Mouse (Mus musculus): Measurements from ENCODE around the gene Armc9. TPM values are rescaled to one million over a fixed set of nuclear protein-coding genes. Genes with fewer than 3 reads are reported as not detected.

The Armc9 gene
- polyA plus RNA-seq, 1 experiment from 2014 or later, result 36.8 TPM

DNA sequence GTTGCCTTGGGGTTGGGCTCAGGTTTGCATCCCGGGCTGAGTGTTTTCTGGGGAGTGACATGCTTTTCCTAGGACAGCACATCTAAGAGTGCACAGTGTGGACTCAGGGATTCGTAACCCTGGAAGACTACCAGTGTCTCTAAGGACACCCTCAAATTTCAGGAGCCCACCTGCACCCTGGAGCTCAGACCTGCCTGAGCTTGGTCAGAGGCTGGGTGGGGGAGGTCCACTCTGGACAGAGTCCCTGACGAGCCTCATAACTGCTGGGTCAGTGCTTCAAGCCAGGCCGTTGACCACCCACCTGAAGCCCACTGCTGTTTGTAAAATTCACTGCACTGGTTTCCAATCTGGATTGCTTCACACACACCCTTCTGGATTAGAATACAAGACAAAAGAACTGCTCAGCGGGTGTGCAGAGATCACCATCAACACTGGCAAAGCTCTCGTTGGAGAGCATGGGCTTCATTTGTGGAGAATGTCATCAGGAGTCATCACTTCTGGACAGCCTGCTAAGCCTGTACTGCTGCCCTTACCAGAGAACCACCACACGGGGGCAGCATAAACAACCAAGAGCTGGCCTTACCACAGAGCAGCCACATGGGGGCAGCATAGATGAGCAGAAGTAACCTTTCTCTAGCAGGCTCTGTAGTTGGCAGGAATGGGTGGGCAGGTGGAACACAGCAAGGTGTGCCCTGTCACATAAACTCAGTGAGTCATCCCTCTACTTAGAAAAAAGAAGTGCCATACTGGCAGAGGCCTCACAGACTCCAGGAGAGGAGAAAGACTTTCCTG lies 24.1 kb downstream of the Armc9 start:
- peaks cover 45% of the 10 kb centered on the region for H3K36me3 ChIP-seq (replicated peaks)
- WGBS, result 45% methylated on average over 7 of the region's 7 CpGs

DNA sequence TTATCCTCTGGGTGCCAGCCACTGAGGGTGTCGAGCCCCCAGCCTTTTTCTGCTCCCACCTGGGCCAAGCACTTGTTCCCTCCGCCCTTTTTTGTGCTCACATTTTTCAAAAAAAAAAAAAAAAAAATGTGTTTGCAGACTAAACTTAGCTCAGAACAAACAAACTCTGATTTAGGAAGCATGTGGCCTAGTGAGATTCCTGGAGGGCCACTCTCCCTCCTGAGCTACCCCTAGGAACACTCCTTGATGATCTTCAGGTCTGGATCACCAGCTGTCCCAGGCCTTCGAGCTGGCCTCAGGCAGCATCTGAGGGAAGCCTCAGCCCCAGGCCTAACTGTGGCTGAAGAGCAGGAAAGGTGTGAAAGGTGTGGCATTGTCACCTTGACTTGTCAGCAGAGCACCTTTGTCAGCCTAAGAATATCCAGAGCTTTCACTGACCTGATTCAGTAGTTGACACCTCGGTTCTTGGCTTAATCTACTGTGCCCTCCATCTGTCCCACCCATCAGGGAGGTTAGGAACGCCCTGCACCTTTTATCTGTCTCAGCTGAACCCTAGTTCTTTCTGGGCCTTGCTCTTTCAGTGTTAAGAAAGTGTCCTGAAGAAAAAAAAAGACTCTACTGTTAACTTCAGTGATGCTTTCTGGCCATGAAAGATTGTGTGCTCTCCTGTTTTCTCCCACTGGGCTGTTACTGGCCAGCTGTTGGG lies 27.6 kb downstream of the Armc9 start:
- no peak for ATAC-seq (ENCODE audit: low FRiP score)
- H3K9me3 ChIP-seq, result no peaks in the 10 kb centered on the region
- H3K27ac ChIP-seq, result no peak overlapping the region
- no peak overlapping the region for H3K9ac ChIP-seq
- no peak overlapping the region for H3K4me3 ChIP-seq (replicated peaks)
- 85% methylated on average over 5 of the region's 5 CpGs for whole genome bisulfite sequencing
- H3K4me2 ChIP-seq, result no peak overlapping the region
- H3K36me3 ChIP-seq (replicated peaks), result peaks cover 14% of the 10 kb centered on the region
- no peaks in the 10 kb centered on the region for H3K27me3 ChIP-seq
- no peaks in the 10 kb centered on the region for H3K4me1 ChIP-seq

More for the DNA sequence above, 24.1 kb downstream of the Armc9 start:
- no peak overlapping the region for H3K27ac ChIP-seq
- no peak overlapping the region for H3K9ac ChIP-seq
- no peaks in the 10 kb centered on the region for H3K9me3 ChIP-seq
- H3K4me2 ChIP-seq, result no peak overlapping the region
- H3K27me3 ChIP-seq, result no peaks in the 10 kb centered on the region
- peak; percentile 57 for ATAC-seq (ENCODE audit: low FRiP score)
- H3K4me3 ChIP-seq (replicated peaks), result no peak overlapping the region
- no peaks in the 10 kb centered on the region for H3K4me1 ChIP-seq

GRCm38 (mm10) chr1:86183577-86184263 lies 29.1 kb downstream of the Armc9 start:
- no peak for ATAC-seq (ENCODE audit: low FRiP score)
- Histone ChIP-seq H3K36me3 (replicated peaks) (peaks cover 1% of the 10 kb centered on the region), H3K4me3 (replicated peaks) (no peak overlapping the region), H3K27me3 (no peaks in the 10 kb centered on the region), H3K9ac (no peak overlapping the region), H3K4me1 (no peaks in the 10 kb centered on the region), H3K9me3 (no peaks in the 10 kb centered on the region), H3K4me2 (no peak overlapping the region), H3K27ac (no peak overlapping the region)
- 92% methylated on average over 4 of the region's 4 CpGs for WGBS

DNA sequence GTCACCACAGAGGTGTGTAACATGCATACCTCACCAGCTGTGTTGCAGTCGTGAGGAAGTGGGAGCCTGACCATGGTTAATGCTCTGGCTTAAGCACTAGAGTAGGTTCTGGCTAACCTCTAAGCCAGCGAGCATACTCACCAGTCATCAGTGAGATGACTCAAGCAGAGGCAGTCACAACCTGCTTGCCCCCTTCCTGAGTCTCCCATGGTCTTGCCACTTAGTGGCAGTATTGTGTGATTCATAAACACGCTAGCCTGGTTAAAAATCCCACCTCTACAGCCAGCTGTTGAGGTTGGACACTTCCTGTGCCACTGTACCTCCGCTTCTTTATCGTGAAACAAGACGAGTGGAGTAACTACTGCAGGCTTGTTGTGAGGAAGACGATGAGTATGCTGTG lies 32.2 kb downstream of the Armc9 start:
- H3K4me3 ChIP-seq (replicated peaks), result no peak overlapping the region
- H3K36me3 ChIP-seq (replicated peaks), result peaks cover 21% of the 10 kb centered on the region
- 89% methylated on average over 7 of the region's 7 CpGs for WGBS
- H3K27me3 ChIP-seq, result no peaks in the 10 kb centered on the region
- no peak overlapping the region for H3K4me2 ChIP-seq
- H3K4me1 ChIP-seq, result no peaks in the 10 kb centered on the region
- no peak overlapping the region for H3K27ac ChIP-seq
- H3K9me3 ChIP-seq, result no peaks in the 10 kb centered on the region
- H3K9ac ChIP-seq, result no peak overlapping the region
- no peak for ATAC-seq (ENCODE audit: low FRiP score)

DNA sequence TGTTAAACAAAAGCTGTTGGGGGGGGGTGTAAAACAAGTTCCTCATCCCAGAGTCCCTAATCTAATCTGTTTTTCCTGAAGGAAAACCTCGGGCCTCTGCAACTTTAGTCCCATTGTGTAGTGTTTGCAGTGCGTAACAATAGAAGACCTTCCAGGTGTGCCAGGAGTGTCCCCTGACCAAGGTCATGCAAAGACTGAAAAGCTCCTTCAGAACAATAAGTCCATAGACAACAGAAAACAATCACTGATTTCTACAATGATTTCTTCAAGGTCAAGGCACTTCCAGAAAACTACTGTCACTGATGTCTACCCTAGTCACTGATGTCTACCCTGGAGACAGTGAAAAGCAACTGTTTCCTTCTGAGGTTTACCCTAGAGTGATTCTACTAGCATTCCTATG lies 33.3 kb downstream of the Armc9 start:
- Histone ChIP-seq H3K27me3 (no peaks in the 10 kb centered on the region), H3K9ac (no peak overlapping the region), H3K4me2 (no peak overlapping the region), H3K27ac (no peak overlapping the region), H3K36me3 (replicated peaks) (peaks cover 21% of the 10 kb centered on the region), H3K9me3 (no peaks in the 10 kb centered on the region), H3K4me1 (no peaks in the 10 kb centered on the region), H3K4me3 (replicated peaks) (no peak overlapping the region)
- ATAC-seq (ENCODE audit: low FRiP score), result no peak
- 75% methylated on average over 2 of the region's 2 CpGs for WGBS

- H3K36me3 ChIP-seq (replicated peaks), result peaks cover 21% of the 10 kb centered on the region
- H3K27me3 ChIP-seq, result no peaks in the 10 kb centered on the region
- H3K4me3 ChIP-seq (replicated peaks), result no peak overlapping the region
- 88% methylated on average over 2 of the region's 2 CpGs for WGBS
- H3K4me1 ChIP-seq, result no peaks in the 10 kb centered on the region
- H3K9ac ChIP-seq, result no peak overlapping the region
- H3K27ac ChIP-seq, result no peak overlapping the region
- ATAC-seq (ENCODE audit: low FRiP score), result no peak
- H3K9me3 ChIP-seq, result no peaks in the 10 kb centered on the region
- no peak overlapping the region for H3K4me2 ChIP-seq
Measured at GRCm38 (mm10) chr1:86188271-86188670, 33.7 kb downstream of the Armc9 start.

DNA sequence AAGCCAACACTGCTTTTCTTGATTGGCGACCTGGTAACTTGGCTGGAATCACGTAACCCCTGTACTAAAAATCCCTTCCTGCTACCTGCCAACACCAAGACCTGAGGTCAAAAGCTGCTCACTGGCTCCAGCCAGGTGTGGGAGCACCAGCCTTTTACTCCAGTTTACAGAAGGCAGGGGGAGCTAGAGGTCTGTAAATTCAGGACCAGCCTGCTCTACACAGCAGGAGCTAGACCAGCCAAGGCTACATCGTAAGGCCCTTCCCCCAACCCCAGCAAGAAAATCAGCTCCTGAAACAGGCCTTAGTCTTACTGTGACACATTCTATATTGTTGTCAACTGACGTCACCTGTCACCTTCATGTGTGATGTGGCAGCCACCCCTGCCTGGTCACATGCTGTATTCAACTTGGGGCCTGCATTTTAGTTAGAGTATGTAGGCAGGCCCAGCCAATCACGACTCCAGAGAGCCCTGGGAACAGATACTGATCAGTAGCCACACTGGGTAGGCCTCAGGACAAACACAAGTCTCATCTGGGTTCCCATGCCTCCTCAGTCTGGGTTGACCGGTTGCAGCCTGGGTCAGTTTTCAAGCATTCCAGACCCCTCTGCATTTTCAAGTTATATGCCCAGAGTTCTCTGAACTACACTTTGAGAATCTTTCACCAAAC lies 34.6 kb downstream of the Armc9 start:
- 79% methylated on average over 6 of the region's 6 CpGs for WGBS
- peaks cover 21% of the 10 kb centered on the region for H3K36me3 ChIP-seq (replicated peaks)

GRCm38 (mm10) chr1:86190843-86191242 lies 36.3 kb downstream of the Armc9 start:
- Histone ChIP-seq H3K9me3 (no peaks in the 10 kb centered on the region), H3K4me2 (no peak overlapping the region), H3K9ac (no peak overlapping the region), H3K27ac (no peak overlapping the region), H3K4me3 (replicated peaks) (no peak overlapping the region), H3K36me3 (replicated peaks) (peaks cover 23% of the 10 kb centered on the region), H3K27me3 (no peaks in the 10 kb centered on the region), H3K4me1 (no peaks in the 10 kb centered on the region)
- WGBS, result 86% methylated on average over 6 of the region's 6 CpGs
- no peak for ATAC-seq (ENCODE audit: low FRiP score)

More for the DNA sequence above, 34.6 kb downstream of the Armc9 start:
- ATAC-seq (ENCODE audit: low FRiP score), result no peak
- no peaks in the 10 kb centered on the region for H3K9me3 ChIP-seq
- H3K27ac ChIP-seq, result no peak overlapping the region
- H3K4me3 ChIP-seq (replicated peaks), result no peak overlapping the region
- H3K4me1 ChIP-seq, result no peaks in the 10 kb centered on the region
- no peak overlapping the region for H3K4me2 ChIP-seq
- no peak overlapping the region for H3K9ac ChIP-seq
- H3K27me3 ChIP-seq, result no peaks in the 10 kb centered on the region

GRCm38 (mm10) chr1:86194044-86194443 lies 39.5 kb downstream of the Armc9 start:
- Histone ChIP-seq H3K9me3 (no peaks in the 10 kb centered on the region), H3K4me3 (replicated peaks) (no peak overlapping the region), H3K36me3 (replicated peaks) (peaks cover 47% of the 10 kb centered on the region), H3K4me1 (no peaks in the 10 kb centered on the region), H3K4me2 (no peak overlapping the region), H3K9ac (no peak overlapping the region), H3K27ac (no peak overlapping the region), H3K27me3 (no peaks in the 10 kb centered on the region)
- 75% methylated on average over 7 of the region's 7 CpGs for WGBS
- ATAC-seq (ENCODE audit: low FRiP score), result no peak

GRCm38 (mm10) chr1:86198276-86198675 lies 43.7 kb downstream of the Armc9 start:
- Histone ChIP-seq H3K4me3 (replicated peaks) (no peak overlapping the region), H3K9ac (no peak overlapping the region), H3K4me1 (no peaks in the 10 kb centered on the region), H3K9me3 (no peaks in the 10 kb centered on the region), H3K27ac (no peak overlapping the region), H3K4me2 (no peak overlapping the region), H3K27me3 (no peaks in the 10 kb centered on the region), H3K36me3 (replicated peaks) (peaks cover 70% of the 10 kb centered on the region)
- no peak for ATAC-seq (ENCODE audit: low FRiP score)
- 85% methylated on average over 6 of the region's 6 CpGs for WGBS

DNA sequence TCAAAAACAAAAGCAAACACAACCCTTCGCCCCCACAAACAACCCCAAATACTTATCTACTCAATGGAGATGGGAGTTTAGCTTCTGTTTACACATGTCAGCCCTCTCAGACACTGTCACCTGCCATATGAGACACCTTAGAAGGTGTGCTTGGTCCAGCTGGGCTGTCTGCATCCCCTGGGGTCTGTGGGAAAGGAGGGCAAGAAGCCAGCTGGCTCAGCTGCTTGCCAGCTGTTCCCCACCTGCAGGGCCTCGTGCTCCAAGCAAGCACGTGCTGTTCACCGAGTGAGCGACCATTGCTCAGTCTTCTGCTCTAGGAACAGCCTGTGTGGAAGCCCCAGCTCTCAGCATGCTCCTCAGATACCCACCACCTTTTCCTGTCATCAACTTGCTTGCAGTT lies 44.4 kb downstream of the Armc9 start:
- Histone ChIP-seq H3K4me1 (no peaks in the 10 kb centered on the region), H3K4me2 (no peak overlapping the region), H3K9me3 (no peaks in the 10 kb centered on the region), H3K4me3 (replicated peaks) (no peak overlapping the region), H3K9ac (no peak overlapping the region), H3K27me3 (no peaks in the 10 kb centered on the region), H3K36me3 (replicated peaks) (peaks cover 78% of the 10 kb centered on the region), H3K27ac (no peak overlapping the region)
- ATAC-seq (ENCODE audit: low FRiP score), result no peak
- 94% methylated on average over 5 of the region's 5 CpGs for WGBS

DNA sequence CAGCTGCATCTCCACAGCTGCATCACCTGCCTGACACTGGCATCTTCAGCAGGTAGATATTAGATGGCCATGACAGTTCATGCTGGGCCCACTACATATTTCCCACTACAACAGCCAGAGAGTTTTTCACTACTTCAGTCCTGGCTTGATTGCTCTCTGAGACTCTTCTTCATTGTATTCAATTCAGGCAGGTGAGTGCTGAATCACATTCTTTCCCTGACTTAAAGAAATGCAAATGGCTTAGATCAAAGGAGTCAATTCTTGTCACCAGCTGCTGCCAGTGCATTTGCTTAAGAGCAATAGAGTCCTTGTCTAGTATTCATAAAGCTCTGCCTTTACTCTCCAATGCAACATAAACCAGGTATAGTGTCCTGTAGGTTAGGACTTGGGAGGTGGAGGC lies 46.7 kb downstream of the Armc9 start:
- Histone ChIP-seq H3K36me3 (replicated peaks) (peaks cover 74% of the 10 kb centered on the region), H3K27me3 (no peaks in the 10 kb centered on the region), H3K27ac (no peak overlapping the region), H3K9me3 (no peaks in the 10 kb centered on the region), H3K4me2 (no peak overlapping the region), H3K9ac (no peak overlapping the region), H3K4me3 (replicated peaks) (no peak overlapping the region), H3K4me1 (no peaks in the 10 kb centered on the region)
- ATAC-seq (ENCODE audit: low FRiP score), result no peak

Data from forebrain, embryonic 12.5 days (tissue).